Mouse (Mus musculus) megakaryocyte, embryonic 14.5 days (primary cell): ENCODE data around the gene Cyb5r3.

Source experiments
- FLI1 ChIP-seq: IDR thresholded peaks from 2 replicates; pipeline ENCODE4 v1.6.1; 2012; ENCODE audit warnings: low read length, inconsistent platforms, mixed read lengths
- GATA1 ChIP-seq: IDR thresholded peaks from 3 replicates; pipeline ENCODE4 v1.6.1; 2012; ENCODE audit warnings: mixed read lengths, low read length, inconsistent platforms, borderline replicate concordance

DNA sequence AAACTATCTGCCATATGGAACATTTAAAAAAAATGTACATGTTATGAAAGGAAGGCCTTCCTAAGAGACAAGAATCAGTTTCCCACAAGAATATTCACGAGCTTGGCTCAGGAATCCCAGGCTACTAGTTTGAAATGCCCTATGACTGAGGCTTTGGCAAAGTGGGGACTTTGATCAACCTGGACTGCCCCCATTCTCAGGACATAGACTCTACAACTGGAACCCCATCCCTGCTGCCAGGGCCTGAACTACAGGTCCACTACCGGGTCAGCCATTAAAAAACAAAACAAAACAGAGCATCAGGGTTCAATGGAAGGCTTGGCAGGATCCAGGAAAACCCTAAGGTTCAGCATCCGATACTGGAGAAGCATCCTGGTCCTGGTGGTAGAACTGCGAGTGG, 21.7 kb downstream of the Cyb5r3 start:
- TF ChIP-seq GATA1 (no peak), FLI1 (no peak)
